Mouse (Mus musculus): Measurements from ENCODE around the gene Adm. TPM values are rescaled to one million over a fixed set of nuclear protein-coding genes. Genes with fewer than 3 reads are reported as not detected.
"Not testable (repeated sequence)": the region's sequence is repeated elsewhere in the genome, so short reads cannot be mapped to it uniquely, and the experiment has no call there.

Gene Adm
- total and polyA plus RNA-seq, 2 experiments from 2014 or later, result 2.1 to 6.0 TPM

DNA sequence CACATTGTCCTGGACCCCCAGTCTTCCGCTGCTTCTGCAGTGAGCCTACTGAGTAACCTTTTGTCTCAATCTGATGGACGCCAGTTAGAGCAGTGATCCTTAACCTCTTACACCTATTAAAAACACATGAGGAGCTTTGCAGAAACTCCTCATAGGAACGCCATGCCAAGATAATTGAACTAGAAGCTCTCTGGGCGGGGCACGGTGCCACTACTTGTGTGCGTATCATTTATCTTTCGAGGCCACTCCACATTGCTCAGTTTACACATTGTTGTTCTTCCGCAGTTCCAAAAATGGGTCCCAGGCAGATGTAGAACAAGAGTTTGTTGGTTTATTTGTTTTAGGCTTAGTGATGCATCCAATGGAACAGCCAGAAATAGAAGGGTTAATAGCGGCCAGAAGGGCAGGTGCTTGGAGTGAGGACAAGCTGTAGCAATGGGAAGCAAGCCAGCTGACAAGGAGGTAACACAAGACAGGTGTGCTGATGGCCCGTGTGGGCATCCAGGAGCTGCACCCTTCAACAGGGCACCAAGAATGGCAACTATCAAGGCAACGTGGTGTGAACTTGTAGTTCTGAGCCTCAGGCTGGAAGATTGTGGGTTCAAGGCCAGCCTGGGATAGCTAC, 11.9 kb downstream of the Adm start:
- H3K9ac ChIP-seq (replicated peaks; ENCODE audit: low read length), result no peak overlapping the region; the same call in 1 of the 2 replicates
- H3K9me3 ChIP-seq (ENCODE audit: low read length), result no peaks in the 10 kb centered on the region
- H3K4me2 ChIP-seq (ENCODE audit: low read depth, low read length), result 0 out of 2 replicates have a peak overlapping the region, but pooled peaks have one; percentile 21
- H3K4me3 ChIP-seq (ENCODE audit: low read length), result no peak overlapping the region
- WGBS, result 74% methylated on average over 11 of the region's 11 CpGs
- no peak for DNase-seq (ENCODE audit: low spot score)
- H3K27me3 ChIP-seq (ENCODE audit: insufficient read depth, low read length), result no peaks in the 10 kb centered on the region
- ATAC-seq, result no peak; the same call in 1 of the 2 replicates
- no peak for TF ChIP-seq CTCF (IDR thresholded peaks at IDR 0.05; ENCODE audit: low read depth)
- no peaks in the 10 kb centered on the region for H3K4me1 ChIP-seq (ENCODE audit: insufficient read depth, low read length)
- peak overlapping the region; percentile 68; the same call in 1 of the 2 replicates for H3K27ac ChIP-seq
- H3K36me3 ChIP-seq (ENCODE audit: insufficient read depth, low read length), result no peaks in the 10 kb centered on the region

DNA sequence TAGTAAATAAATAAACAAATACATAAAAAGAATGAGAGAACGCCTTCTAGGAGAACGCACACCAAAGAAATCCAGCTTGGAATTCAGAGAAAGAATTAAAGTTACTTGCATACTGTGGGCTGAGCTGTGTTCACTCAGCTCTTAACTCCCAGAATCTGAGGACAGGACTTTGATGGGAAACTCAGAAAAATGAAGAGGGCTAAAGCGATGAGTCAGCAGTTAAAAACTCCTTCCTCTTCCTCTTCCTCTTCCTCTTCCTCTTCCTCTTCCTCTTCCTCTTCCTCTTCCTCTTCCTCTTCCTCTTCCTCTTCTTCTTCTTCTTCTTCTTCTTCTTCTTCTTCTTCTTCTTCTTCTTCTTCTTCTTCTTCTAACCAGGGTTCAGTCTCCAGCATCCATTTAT, 12.5 kb downstream of the Adm start:
- 99% methylated on average over 3 of the region's 3 CpGs for WGBS

GRCm38 (mm10) chr7:110645311-110645710, 17.9 kb downstream of the Adm start:
- peak; percentile 88 for DNase-seq (ENCODE audit: low spot score)
- Histone ChIP-seq H3K4me1 (ENCODE audit: insufficient read depth, low read length) (no peaks in the 10 kb centered on the region), H3K4me2 (ENCODE audit: low read depth, low read length) (no peak overlapping the region), H3K27me3 (ENCODE audit: insufficient read depth, low read length) (no peaks in the 10 kb centered on the region), H3K4me3 (ENCODE audit: low read length) (no peak overlapping the region), H3K36me3 (ENCODE audit: insufficient read depth, low read length) (no peaks in the 10 kb centered on the region), H3K9ac (replicated peaks; ENCODE audit: low read length) (no peak overlapping the region), H3K9me3 (ENCODE audit: low read length) (0 out of 2 replicates have a peak, but pooled peaks cover 2% of the 10 kb centered on the region), H3K27ac (no peak overlapping the region)
- TF ChIP-seq CTCF (IDR thresholded peaks at IDR 0.05; ENCODE audit: low read depth), result peak; percentile 80
- peak; percentile 82 for ATAC-seq
- WGBS, result 70% methylated on average over 5 of the region's 5 CpGs

More for the DNA sequence above, 12.5 kb downstream of the Adm start:
- DNase-seq (ENCODE audit: low spot score); H3K36me3 ChIP-seq (ENCODE audit: insufficient read depth, low read length); H3K9me3 ChIP-seq (ENCODE audit: low read length); H3K4me1 ChIP-seq (ENCODE audit: insufficient read depth, low read length); ATAC-seq; H3K4me2 ChIP-seq (ENCODE audit: low read depth, low read length); H3K9ac ChIP-seq (replicated peaks; ENCODE audit: low read length); H3K27ac ChIP-seq; H3K4me3 ChIP-seq (ENCODE audit: low read length); H3K27me3 ChIP-seq (ENCODE audit: insufficient read depth, low read length): not testable (repeated sequence)

- Histone ChIP-seq H3K9me3 (ENCODE audit: low read length) (0 out of 2 replicates have a peak, but pooled peaks cover 2% of the 10 kb centered on the region), H3K27me3 (ENCODE audit: insufficient read depth, low read length) (no peaks in the 10 kb centered on the region), H3K27ac (no peak overlapping the region), H3K9ac (replicated peaks; ENCODE audit: low read length) (no peak overlapping the region), H3K4me3 (ENCODE audit: low read length) (no peak overlapping the region), H3K4me1 (ENCODE audit: insufficient read depth, low read length) (no peaks in the 10 kb centered on the region), H3K4me2 (ENCODE audit: low read depth, low read length) (no peak overlapping the region), H3K36me3 (ENCODE audit: insufficient read depth, low read length) (no peaks in the 10 kb centered on the region)
- no peak for DNase-seq (ENCODE audit: low spot score)
- WGBS, result 85% methylated on average over 6 of the region's 6 CpGs
- no peak for ATAC-seq
- no peak for TF ChIP-seq CTCF (IDR thresholded peaks at IDR 0.05; ENCODE audit: low read depth)
These were observed 18.4 kb downstream of the Adm start for GRCm38 (mm10) chr7:110645859-110646258.

GRCm38 (mm10) chr7:110646611-110647407, 19.3 kb downstream of the Adm start:
- H3K4me2 ChIP-seq (ENCODE audit: low read depth, low read length), result no peak overlapping the region
- H3K9me3 ChIP-seq (ENCODE audit: low read length), result 0 out of 2 replicates have a peak, but pooled peaks cover 2% of the 10 kb centered on the region
- 89% methylated on average over 8 of the region's 8 CpGs for WGBS
- no peaks in the 10 kb centered on the region for H3K4me1 ChIP-seq (ENCODE audit: insufficient read depth, low read length)
- no peak for TF ChIP-seq CTCF (IDR thresholded peaks at IDR 0.05; ENCODE audit: low read depth)
- no peaks in the 10 kb centered on the region for H3K36me3 ChIP-seq (ENCODE audit: insufficient read depth, low read length)
- H3K4me3 ChIP-seq (ENCODE audit: low read length), result no peak overlapping the region
- H3K27me3 ChIP-seq (ENCODE audit: insufficient read depth, low read length), result no peaks in the 10 kb centered on the region
- ATAC-seq (no peak), DNase-seq (ENCODE audit: low spot score) (no peak)
- no peak overlapping the region for H3K9ac ChIP-seq (replicated peaks; ENCODE audit: low read length)
- H3K27ac ChIP-seq, result no peak overlapping the region

- H3K27me3 ChIP-seq (ENCODE audit: insufficient read depth, low read length), result no peaks in the 10 kb centered on the region
- no peak for ATAC-seq
These were observed 20.3 kb downstream of the Adm start for GRCm38 (mm10) chr7:110647559-110648454.

More at GRCm38 (mm10) chr7:110647559-110648454, 20.3 kb downstream of the Adm start:
- no peak overlapping the region for H3K27ac ChIP-seq
- 80% methylated on average over 15 of the region's 15 CpGs for WGBS
- H3K9me3 ChIP-seq (ENCODE audit: low read length), result 0 out of 2 replicates have a peak, but pooled peaks cover 2% of the 10 kb centered on the region
- H3K4me2 ChIP-seq (ENCODE audit: low read depth, low read length), result no peak overlapping the region
- TF ChIP-seq CTCF (IDR thresholded peaks at IDR 0.05; ENCODE audit: low read depth), result no peak
- H3K4me1 ChIP-seq (ENCODE audit: insufficient read depth, low read length), result no peaks in the 10 kb centered on the region
- no peak overlapping the region for H3K9ac ChIP-seq (replicated peaks; ENCODE audit: low read length)
- DNase-seq (ENCODE audit: low spot score), result no peak
- no peak overlapping the region for H3K4me3 ChIP-seq (ENCODE audit: low read length)
- no peaks in the 10 kb centered on the region for H3K36me3 ChIP-seq (ENCODE audit: insufficient read depth, low read length)

Measured in hindbrain, postnatal 0 days (tissue).